Mouse (Mus musculus) telencephalon, adult 2 months (tissue): ENCODE results near the gene Pla2g1b.
"Not testable (repeated sequence)": the region's sequence is repeated elsewhere in the genome, so short reads cannot be mapped to it uniquely, and the experiment has no call there.

Experiments
- DNase-seq: peaks from one replicate; pipeline ENCODE4 v3.0.0-alpha.2; 2011; ENCODE audit warnings: low read depth, low spot score

Pla2g1b gene

DNA sequence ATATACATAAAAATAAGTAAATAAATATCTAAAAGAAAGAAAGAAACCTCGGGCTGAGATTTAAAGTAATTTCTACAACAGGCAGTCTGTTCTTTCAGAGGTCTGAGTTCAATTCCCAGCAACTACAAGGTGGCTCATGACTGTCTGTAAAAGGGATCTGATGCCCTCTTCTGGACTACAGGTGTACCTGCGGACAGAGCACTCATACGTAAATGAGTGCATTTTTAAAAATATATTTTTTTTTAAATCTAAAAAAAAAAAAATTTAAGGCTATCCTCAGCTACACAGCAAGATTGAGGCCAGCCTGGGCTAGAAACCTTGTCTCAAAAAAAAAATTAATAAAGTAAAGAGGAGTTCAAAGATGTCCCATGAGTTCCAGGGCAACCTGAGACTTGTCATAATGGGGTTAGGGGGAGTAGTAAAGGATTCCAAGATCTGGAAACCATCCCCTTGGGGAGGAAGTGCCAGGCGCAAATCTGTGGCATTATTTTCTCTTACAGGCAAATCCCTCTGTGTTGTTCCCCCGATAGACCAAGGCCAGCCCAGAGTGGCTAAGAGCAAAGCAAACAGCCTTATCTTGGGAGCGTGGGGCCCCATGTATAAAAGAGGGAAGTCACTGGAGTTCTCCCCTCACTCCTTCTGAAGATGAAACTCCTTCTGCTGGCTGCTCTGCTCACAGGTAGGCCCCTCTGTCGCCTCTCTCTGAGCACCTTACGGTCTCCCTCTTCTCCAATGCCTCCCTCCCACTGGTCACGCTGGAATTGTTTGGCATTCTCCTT lies at the start of gene Pla2g1b:
Pla2g1b (plus strand) TSS at position 621 of the 779 bp plus-strand sequence.
- no peak for DNase-seq

DNA sequence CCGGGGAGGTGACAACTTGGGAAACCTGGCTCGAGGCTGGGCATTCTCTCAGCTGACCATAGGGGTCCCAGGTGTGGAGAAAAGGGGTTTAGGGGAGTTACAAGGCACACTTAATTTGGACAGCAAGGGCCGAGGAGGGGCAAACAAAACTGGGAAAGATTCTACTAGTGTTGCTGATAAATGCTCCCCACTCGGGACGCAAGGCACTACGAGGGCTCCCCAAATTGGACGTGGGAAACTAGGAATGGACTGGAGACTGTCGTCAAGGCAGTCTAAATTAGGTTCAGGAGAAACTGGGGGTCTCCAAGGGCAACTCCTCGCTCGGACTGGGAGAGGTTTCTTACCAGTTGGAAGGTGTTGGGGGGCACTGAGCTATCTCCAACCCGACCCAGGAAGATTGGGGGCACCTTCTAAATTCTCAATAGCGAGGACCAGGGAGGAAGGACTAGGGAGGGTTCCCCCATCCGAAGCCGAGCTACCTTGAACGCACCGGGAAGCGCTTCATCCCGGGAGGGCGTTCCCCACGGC lies 37.2 kb upstream of the Pla2g1b start:
- no peak for DNase-seq

DNA sequence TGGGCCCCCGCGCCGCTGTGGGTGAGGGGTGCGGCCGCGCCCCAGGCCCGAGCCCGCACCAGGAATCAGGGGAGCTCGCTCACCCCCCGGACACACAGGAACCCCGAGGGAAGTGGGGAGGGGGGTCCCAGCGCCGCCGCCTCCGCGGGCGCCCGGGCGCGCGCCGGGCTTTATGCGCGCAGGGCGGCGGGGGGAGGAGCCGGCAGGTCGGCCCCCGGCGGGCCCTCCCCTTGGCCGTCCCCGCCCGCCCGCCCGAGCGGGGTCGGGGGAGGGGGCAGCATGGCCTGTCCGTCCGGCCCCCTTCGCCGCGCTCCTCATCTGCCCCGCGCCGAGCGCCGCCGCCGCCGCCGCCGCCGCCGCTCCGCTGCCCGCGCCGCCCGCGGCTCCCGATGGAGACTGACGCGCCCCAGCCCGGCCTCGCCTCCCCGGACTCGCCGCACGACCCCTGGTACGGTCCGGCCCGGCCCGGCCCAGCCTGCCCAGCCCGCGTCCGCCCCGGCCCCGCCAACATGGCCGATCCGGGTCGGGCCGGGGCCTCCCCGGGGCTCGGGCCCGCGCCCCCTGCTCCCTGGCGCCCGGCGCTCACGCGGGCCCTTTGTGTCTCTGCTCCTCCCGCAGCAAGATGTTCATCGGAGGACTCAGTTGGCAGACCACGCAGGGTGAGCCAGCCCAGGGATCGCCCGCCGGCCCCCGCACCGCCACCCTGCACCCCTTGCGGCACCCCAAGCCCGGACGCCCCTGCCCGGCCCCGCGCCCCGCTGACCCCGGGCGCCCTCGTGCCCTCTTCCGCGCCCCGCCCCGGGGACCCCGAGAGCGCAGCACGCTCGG lies 36.5 kb upstream of the Pla2g1b start, which contains the start of gene Msi1:
Msi1 (plus strand) TSS at position 241 of the 828 bp plus-strand sequence.
- DNase-seq, result no peak

DNA sequence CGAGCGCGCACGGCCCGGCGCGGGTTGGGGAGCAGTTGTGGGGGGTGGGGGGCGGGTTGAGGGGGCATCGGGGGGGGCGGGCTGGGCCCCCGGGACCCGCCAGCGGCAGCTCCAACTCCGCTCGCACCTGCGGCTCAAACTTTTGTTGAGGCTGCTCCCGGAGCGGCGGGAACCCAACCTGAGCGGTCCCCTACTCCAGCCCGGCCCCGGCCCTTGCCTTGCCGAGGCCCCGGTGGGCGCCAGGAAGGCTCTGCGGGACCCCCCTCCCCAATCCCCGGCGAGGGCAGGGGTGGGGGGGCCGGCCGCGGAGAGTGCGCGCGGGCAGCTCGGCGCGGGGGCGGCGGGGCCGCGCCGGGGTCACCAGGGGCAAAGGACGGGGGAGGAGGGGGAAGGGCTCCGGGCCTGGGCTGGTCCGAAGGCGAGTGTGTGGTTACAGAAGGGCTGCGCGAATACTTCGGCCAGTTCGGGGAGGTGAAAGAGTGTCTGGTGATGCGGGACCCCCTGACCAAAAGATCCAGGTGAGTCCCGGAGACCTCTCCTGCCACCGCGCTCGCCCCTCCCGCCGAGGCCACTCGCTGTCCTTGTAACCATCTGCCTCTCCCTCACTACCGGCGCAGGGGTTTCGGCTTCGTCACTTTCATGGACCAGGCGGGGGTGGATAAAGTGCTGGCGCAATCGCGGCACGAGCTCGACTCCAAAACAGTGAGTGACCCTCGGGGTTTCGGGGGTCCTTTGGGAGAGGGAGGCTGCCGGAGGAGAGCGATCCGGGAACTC lies 35.7 kb upstream of the Pla2g1b start:
- no peak for DNase-seq

DNA sequence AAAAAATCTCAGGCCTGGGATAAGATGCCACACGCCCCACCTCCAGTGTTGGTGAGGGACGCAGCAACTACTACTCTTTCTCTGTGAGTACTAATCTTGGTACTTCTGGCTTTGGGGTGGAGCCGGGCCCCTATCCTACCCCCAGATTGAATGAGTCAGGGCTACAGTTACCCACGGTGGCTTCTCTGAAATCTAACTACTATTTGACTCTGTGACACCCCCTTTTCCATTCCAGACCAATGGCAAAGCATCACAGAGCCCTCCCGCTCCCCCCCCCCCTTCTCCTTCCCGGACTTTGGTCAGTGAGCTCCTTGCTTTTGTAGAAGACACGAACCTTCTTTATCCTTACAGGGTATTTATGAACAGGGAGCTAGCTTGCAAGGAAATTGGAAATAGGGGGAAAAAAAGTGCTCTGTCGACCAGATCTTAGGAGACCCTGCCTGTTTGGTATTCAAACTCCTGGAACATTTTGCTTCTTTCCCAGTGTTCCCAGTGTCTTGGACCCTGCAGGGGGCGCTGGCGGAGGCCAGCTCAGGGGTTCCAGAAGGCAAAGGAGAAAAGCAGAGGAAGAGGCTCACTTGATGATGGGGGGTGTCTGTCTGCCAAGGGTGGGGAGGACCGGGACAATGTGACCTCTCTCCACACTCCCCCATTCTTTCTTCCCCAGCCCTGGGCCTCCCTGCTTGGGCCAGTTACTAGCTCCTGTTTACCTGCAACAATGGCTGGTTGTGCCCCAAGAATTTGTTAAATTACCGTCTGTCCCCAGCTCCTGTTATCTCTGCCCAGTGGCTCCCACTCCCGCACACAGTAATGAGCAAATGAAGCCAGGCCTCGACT lies 34.8 kb upstream of the Pla2g1b start:
- DNase-seq, result no peak

DNA sequence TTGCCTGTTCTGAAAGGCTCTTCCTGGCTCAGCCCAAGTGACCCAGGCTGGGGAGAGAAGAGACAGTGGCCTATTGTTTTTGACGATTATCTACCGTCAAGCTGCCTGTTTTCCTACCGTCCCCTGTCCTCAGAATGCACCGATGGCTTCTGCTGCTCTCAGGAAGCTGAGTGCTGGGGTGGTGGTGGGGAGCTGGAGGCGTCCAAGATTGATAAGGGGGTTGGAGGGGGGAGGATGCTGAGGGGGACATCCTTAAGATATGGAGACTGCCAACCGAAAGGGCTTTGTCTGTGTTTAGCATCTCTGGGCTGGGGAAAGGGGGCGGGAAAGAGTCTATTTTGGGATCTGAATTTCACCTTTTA lies 34.2 kb upstream of the Pla2g1b start:
- no peak for DNase-seq

DNA sequence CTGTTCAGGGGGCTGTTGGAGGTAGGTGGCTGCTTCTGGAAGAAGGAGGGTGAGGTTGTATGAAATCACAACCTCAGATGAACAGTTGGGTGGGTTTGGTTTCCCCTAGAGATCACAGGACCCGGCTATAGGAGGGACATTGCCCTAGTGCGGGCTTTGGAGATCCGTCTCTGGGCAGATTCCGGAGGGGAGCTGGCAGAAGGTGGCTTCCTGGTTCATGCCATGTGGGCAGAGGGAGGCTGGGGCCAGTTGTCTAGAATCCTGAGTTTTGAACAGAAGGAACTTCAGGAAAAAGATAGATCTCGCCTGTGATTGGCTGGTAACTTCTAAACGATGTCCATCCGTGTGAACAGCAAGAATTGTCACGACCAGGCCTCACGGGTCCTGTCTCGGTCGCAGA lies 33.7 kb upstream of the Pla2g1b start:
- no peak for DNase-seq

DNA sequence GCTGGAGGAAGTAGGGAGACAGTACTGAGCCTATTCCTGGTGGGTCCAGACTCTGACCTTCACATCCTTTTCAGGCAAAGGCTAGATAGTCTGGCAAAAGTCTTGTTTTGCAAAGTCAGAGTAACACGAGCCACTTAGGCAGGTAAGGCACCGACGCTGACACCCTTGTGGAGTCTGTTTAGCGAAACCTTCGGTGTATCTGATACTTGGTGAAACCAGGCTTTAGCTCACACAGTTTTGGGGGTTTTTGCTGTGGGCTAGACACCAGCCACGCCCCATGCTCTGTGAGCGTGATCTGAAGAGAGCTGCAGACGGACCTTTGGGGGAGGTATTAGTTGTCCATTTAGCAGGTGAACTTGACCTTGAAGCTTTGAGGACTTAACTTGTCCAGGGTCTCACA lies 32.9 kb upstream of the Pla2g1b start:
- DNase-seq, result no peak

DNA sequence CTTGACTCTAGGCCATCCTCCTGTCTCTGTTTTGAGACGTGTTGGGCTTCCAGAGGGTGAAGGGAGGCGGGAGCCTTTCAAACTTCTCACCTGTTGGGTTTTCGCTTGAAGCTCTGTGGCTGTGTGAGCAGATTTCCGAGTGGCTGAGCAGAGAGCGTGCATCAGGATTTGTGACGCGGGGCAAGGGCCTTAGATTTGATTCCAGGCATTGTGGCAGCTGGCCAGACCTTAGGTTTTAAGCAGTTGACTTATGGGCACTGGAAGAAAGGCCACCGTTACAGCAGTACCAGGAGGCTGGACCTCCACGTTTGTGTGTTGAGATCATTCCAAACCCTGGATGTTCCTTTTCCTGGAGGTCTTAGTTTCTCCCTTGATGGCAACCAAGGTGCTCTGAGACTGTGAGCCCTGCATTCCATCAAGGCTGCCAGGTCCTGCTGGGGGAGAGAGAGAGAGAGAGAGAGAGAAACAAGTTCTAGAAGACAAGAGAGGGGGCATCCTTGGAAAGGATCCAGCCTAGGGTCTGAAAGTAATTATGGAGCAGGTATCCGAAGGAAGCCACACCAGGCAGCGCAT lies 31.7 kb upstream of the Pla2g1b start:
- DNase-seq, result no peak

DNA sequence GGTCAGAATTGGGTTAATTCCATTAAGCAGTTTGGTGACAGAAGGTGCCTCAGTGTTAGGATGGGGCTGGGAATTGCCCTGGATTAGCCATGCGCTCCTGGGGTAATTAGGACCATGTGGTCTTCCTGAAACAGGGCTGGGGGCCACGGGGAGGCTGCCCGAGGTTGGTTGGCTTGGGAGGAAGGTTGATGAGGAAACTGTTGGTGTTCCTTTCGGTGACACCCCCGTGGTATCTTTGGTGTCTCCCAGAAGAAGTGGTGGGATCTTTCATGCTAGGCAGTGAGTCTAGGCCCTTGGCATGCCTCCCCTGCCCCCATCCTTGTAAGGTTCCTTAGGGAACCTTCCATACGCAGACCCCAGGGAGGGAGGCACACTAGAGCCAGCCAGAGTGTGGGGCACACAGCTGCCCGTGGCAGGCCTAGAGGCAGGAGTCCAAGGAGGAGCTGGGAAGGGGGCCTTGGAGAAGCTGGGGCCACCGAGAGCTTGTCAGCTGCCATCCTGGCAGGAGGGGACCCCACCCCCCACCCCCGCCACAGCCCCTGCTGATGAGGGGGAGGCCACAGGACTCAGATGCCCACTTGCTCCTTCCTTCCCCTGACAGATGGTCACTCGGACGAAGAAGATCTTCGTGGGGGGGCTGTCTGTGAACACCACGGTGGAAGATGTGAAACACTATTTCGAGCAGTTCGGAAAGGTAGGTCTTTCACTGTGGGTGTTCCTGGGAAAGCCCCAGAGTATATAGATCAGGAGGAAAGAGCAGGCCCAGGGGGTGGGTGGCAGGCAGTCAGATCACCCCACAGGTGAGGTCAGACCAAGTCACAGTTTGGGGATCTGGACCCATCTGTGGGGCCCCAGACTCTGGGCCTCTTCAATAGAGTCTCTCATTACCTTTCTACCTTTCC lies 31.0 kb upstream of the Pla2g1b start:
- DNase-seq, result no peak

DNA sequence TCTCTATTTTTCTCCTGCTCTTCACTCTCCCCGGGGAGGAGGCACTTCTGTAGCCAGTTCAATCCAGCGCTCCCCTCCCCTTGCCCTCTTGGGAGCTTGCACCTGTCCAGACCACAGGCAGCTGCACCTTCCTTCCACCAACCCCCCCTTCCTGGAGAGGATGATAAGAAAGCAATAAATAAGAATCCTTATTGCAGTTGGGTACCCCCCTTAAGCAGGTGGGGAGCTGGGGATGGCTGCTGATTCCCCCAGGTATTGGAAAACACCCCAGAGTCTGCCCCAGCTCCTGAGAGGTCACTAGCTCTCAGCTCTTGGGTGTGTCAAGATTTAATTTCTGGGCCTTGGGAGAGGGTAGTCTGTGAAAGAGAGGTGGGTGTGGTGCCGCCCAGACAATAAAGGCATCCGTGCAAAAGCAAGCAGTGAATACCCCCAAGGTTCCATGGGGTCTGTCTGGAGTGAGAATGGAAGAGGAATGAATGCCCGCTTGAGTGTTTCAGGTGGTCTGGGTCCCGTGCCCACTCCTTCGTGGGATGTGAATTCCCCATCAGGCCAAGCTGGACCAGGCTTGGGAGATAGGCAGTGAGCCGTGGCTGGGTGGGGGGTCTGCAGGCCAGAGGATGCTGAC lies 30.2 kb upstream of the Pla2g1b start:
- DNase-seq, result no peak

DNA sequence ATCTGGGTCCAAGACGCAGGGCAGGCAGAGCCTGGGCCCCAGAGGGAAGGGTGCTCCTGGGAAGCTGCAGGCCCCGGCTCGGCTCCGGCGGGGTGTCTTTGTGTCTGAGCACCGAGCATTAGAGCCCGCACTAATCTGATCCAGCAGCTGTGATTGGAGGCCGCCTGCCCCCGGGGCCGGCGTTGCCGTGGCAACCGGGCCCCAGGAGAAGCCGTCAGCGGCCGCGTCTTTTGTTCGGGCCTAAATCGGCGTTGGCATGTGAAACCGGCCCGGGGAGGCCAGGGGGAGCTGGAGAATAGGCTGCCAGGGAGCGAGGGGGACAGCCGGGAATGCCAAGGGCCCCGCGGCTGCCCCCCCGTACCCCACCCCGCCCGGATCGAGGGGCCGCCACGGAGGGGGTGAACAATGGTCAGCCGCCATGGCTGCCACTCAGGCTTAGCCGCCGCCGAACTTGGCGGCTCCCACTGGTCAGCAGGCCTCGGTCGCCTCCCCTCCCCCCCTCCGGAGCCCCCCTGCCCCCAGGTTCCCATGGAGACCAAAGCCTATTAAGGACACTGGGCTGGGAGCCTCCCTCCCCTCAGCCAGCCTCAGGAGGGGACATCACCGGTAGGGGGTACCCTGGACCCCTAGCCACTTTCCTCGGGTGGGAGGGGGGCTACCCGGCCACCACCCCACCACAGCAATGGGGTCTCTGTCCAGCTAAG lies 29.5 kb upstream of the Pla2g1b start:
- DNase-seq, result peak; percentile 82

DNA sequence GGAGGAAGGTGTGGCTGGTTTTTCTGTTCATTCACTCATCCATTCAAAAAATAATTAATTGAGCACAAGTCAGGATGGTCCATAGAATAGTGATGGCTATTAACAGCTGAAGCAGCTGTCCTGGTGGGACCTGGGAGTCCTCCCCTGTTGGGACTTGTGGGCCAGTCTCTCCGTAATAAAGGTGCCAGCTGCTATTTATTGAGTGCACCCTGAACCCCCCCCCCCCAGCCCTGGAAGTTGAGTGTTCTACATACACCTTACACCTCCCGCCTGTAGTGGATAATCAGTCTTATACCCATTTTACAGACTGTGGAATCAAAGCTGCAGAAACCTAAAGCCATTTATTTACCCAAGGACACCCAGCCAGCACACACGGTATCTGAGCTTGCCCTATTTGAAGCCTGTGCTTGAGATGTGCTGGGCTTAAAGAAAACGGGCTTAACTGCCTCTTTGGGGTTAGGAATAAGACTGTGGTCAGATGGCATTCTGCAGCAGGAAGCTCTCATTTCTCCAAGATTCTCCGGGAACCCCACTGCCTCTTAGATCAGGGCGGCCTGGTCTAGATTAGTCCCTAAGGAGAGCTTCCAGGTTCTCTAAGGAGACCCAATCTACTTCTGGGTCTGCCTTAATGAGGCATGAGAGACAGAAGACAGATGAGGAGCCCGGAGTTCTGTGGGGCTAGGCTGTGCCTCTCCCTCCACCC lies 28.7 kb upstream of the Pla2g1b start:
- DNase-seq, result no peak

DNA sequence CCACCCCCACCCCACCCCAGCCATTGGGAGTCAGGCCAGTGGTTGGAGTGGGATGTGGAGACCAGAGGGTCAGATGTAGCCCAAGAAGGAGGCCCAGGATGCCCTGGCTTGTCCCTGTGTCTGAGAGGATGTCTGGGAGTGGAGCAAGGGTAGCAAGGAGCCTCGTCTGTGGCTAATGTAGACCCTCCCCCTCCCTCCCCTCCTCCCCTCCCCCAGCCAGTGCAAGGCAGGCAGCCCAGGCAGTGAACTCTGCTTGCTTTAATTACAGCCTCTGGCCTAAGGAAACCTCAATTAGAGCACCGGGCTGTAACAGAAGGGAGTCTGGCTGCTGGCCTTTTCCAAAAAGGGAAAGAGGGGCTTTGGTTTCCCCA lies 28.1 kb upstream of the Pla2g1b start:
- DNase-seq, result no peak

DNA sequence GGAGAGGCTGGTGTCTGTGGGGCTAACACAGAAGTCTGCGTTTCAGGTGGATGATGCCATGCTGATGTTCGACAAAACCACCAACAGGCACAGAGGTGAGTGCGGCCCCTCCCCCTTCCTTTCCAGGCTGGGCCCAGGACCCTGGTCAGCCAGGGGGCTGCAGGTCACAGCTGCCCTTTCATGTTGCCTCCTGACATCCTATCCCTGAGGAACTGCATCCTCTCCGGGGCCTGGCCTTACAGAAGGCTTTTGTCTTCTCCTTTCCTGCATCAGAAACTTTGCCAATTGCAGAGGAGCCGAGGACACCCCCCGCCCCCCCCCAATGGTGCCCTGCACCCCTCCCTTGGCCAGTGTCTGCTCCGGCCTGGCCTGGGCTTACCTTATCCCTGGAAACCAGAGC lies 27.4 kb upstream of the Pla2g1b start:
- DNase-seq, result no peak

DNA sequence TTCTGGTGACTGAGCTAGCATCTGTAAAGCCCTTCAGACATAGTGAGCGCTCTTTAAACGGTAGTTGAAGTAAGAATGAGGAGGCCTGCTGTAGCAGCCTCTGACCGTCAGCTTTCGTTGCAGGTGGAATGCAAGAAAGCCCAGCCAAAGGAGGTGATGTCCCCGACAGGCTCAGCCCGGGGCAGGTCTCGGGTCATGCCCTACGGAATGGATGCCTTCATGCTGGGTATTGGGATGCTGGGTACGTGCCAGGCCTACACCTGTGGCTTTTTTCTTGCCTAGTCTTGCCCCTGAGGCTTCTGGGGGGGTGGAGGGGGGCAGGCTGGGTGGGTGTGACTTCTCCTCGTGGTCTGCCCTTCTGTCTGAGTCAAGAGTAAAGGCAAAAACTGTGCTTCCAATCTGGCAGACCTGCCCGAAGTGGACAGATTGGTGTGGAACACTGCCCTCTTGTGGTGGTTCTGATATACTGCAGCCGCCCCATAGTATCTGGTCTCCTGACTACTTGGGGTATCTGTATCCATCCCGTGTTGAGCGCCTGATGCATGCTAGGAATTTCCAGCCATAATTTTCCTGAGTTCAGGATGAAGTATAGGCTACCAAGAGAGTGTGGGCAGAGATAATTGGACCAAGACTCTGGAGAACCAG lies 24.7 kb upstream of the Pla2g1b start:
- peak; percentile 29 for DNase-seq

DNA sequence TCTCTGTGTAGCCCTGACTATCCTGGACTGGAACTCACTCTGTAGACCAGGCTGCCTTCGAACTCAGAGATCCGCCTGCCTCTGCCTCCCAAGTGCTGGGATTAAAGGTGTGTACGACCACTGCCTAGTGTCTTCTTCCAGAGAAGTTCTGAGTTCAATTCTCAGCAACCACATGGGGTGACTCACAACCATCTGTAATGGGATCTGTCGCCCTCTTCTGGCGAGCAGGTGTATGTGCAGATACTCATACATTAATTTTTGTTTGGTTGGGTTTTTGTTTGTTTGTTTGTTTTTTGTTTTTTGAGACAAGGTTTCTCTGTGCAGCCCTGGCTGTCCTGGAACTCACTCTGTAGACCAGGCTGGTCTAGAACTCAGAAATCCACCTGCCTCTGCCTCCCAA lies 23.4 kb upstream of the Pla2g1b start:
- DNase-seq, result not testable (repeated sequence)
